Mouse (Mus musculus): ENCODE data around the gene Rprd1b. TPM values are rescaled to one million over a fixed set of nuclear protein-coding genes. Genes with fewer than 3 reads are reported as not detected.
A peak's percentile ranks its signal among the peaks of the same experiment; 100 is the strongest.

The Rprd1b gene
- polyA plus RNA-seq, 1 experiment from 2014 or later = 20.1 TPM

- in situ Hi-C loops (cut with MboI; ENCODE audit: low pct_unique_long_range_greater_than_20kb) = no loop called here
- ChIA-PET CTCF (no interaction called here), POLR2A (no interaction called here)
- DNase-seq (ENCODE audit: low read depth, low spot score) (no peak), ATAC-seq (no peak)
- no peaks in the 10 kb centered on the region for H3K27me3 ChIP-seq
- TF ChIP-seq CTCF (IDR thresholded peaks at IDR 0.05) = no peak
These were observed 23.7 kb upstream of the Rprd1b start for GRCm38 (mm10) chr2:158004620-158005019.

DNA sequence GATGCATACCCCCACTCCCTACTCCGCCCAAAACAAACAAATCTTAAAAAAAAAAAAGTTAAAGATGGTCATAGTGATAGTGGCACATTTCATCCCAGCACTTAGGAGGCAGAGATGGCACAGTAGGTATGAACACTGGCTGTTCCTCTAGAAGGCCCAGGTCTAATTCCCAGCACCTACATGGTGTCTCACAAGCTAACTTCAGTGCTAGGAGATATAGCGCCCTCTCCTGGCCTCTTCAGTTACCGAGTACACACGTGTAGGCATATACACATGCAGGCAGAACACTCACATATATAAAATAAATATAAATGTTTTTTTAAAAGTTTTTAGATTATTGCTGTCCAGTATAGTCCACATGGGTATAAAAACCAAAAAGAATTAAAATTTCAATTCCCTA lies 22.7 kb upstream of the Rprd1b start:
- no peaks in the 10 kb centered on the region for H3K27me3 ChIP-seq
- in situ Hi-C loops (cut with MboI; ENCODE audit: low pct_unique_long_range_greater_than_20kb) = no loop called here
- TF ChIP-seq CTCF (IDR thresholded peaks at IDR 0.05) = peak; percentile 26
- POLR2A ChIA-PET = interaction anchor here (0.6 kb wide), 1 partner anchor 21 kb away, joined by 5 read pairs; no protein-coding TSS in a partner anchor
- CTCF ChIA-PET = no interaction called here
- ATAC-seq = no peak
- no peak for DNase-seq (ENCODE audit: low read depth, low spot score)

DNA sequence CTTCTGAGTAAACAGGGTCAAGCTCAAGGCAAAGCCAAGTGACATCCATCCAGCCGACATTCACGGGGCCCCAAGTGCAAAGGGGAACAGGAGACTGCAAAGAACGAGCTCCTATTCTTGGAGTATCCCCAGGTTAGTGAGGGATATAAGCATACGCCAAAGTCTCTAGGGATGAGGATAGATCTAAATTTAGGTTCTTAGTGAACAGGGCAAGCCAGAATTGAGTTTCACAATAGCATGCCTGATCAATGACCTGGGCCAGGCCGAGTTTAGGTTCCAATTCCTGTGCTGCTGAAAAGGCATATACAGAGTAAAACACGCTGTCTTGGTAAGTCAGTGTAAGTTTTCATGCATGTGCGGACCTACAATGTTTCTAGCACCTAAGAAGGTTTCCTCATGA lies 18.9 kb upstream of the Rprd1b start:
- ChIA-PET CTCF (no interaction called here), POLR2A (no interaction called here)
- TF ChIP-seq CTCF (IDR thresholded peaks at IDR 0.05) = no peak
- ATAC-seq (no peak), DNase-seq (ENCODE audit: low read depth, low spot score) (no peak)
- H3K27me3 ChIP-seq = no peaks in the 10 kb centered on the region
- in situ Hi-C loops (cut with MboI; ENCODE audit: low pct_unique_long_range_greater_than_20kb) = no loop called here

GRCm38 (mm10) chr2:158012608-158013007 lies 15.7 kb upstream of the Rprd1b start:
- DNase-seq (ENCODE audit: low read depth, low spot score) (no peak), ATAC-seq (no peak)
- in situ Hi-C loops (cut with MboI; ENCODE audit: low pct_unique_long_range_greater_than_20kb) = no loop called here
- no peaks in the 10 kb centered on the region for H3K27me3 ChIP-seq
- no peak for TF ChIP-seq CTCF (IDR thresholded peaks at IDR 0.05)
- POLR2A ChIA-PET = no interaction called here
- CTCF ChIA-PET = no interaction called here

DNA sequence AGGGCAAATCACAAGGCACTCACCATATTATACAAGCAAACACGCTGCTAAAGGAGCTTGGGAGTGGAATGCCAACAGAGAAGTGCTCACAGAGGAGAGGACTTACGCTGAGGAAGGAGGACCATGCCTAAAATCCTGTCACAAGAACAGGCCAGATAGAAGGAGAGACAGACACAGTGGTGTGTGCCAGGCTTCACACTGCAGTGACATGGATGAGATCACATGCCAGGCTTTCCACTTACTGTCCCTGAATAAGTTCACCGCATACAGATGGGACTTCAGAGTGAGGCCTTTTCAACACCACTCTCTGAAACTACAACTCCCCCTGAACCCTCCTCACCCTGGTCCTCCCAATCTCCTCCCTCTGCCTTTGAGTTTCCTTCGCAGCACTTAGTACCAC lies 11.0 kb upstream of the Rprd1b start:
- ChIA-PET CTCF (no interaction called here), POLR2A (no interaction called here)
- no peak for TF ChIP-seq CTCF (IDR thresholded peaks at IDR 0.05)
- DNase-seq (ENCODE audit: low read depth, low spot score) (no peak), ATAC-seq (no peak)
- H3K27me3 ChIP-seq = no peaks in the 10 kb centered on the region
- in situ Hi-C loops (cut with MboI; ENCODE audit: low pct_unique_long_range_greater_than_20kb) = no loop called here

- ChIA-PET POLR2A (interaction anchor here (0.8 to 1.3 kb wide), 2 partner anchors 11 to 62 kb away, joined by 3 read pairs; no protein-coding TSS in a partner anchor), CTCF (interaction anchor here (0.9 to 1.2 kb wide), 2 partner anchors 14 to 424 kb away, joined by 3 read pairs; no protein-coding TSS in a partner anchor)
- in situ Hi-C loops (cut with MboI; ENCODE audit: low pct_unique_long_range_greater_than_20kb) = no loop called here
- no peaks in the 10 kb centered on the region for H3K27me3 ChIP-seq
- no peak for ATAC-seq
- no peak for TF ChIP-seq CTCF (IDR thresholded peaks at IDR 0.05)
- DNase-seq (ENCODE audit: low read depth, low spot score) = no peak
These were observed 393 bp upstream of the Rprd1b start for GRCm38 (mm10) chr2:158027855-158028353.

DNA sequence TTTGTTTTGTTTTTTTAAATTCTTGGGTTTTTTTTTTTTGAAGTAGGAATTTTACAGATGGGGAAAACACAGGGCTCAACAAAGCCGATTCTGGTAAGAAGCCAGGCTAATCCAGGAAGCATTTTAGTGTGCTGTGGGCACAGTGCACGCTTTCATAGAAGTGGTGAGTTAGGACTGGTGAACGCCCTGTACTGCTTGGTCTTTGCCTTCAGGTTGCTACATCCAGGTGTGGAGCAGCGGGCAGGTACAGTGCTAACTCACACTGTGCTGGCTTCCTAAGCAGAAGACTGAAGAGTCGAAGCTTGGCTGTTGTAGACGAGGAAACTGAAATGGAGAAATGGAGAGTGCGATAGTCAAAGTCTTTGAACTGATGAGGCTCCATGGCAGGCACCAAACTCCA lies 1.7 kb downstream of the Rprd1b start:
- POLR2A ChIA-PET = no interaction called here
- in situ Hi-C loops (cut with MboI; ENCODE audit: low pct_unique_long_range_greater_than_20kb) = no loop called here
- TF ChIP-seq CTCF (IDR thresholded peaks at IDR 0.05) = no peak
- ATAC-seq = no peak
- CTCF ChIA-PET = no interaction called here
- no peaks in the 10 kb centered on the region for H3K27me3 ChIP-seq
- DNase-seq (ENCODE audit: low read depth, low spot score) = no peak

DNA sequence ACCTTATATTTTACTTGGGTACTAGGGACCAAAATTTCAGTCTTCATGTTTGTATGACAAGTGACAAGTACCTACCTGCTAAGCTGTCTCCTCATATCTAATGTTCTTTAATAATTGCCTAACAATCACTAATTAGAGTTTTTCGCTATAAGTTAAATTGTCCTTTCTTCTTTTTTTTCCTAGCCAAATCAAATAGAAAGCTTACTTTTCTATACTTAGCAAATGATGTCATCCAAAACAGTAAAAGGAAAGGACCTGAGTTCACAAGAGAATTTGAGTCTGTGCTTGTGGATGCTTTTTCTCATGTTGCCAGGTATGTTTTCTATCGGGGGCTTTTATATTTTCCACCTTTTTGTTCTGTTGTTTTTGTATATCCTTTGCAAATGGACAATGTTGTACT lies 7.5 kb downstream of the Rprd1b start:
- no peak for TF ChIP-seq CTCF (IDR thresholded peaks at IDR 0.05)
- ATAC-seq (no peak), DNase-seq (ENCODE audit: low read depth, low spot score) (no peak)
- ChIA-PET POLR2A (no interaction called here), CTCF (interaction anchor here (1.0 to 1.7 kb wide), 3 partner anchors 9 to 56 kb away, joined by 3 read pairs; no protein-coding TSS in a partner anchor)
- in situ Hi-C loops (cut with MboI; ENCODE audit: low pct_unique_long_range_greater_than_20kb) = no loop called here
- no peaks in the 10 kb centered on the region for H3K27me3 ChIP-seq

DNA sequence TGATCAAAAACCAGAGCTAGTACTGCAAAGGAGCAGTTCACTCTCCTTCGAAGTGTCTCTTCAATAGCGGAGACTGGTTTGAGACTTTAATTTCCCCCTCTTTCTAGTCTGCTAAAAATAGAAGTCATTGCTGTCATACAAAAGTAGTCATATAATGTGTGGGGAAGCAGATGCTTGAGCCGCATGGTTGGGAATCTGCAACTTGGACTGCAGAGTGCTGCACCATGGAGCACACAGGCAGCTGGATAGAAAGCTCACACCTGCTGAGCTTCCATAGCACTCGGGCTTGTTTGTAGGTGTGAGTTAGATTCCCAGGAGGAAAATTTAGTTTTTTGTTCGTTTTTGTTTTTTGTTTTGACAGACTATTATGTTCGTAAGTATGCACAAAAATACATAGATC lies 8.1 kb downstream of the Rprd1b start:
- POLR2A ChIA-PET = no interaction called here
- no peak for ATAC-seq
- DNase-seq (ENCODE audit: low read depth, low spot score) = no peak
- CTCF ChIA-PET = interaction anchor here (1.0 to 1.7 kb wide), 3 partner anchors 9 to 57 kb away, joined by 3 read pairs; no protein-coding TSS in a partner anchor
- no peaks in the 10 kb centered on the region for H3K27me3 ChIP-seq
- in situ Hi-C loops (cut with MboI; ENCODE audit: low pct_unique_long_range_greater_than_20kb) = no loop called here
- TF ChIP-seq CTCF (IDR thresholded peaks at IDR 0.05) = no peak

GRCm38 (mm10) chr2:158036953-158037352 lies 8.7 kb downstream of the Rprd1b start:
- ChIA-PET POLR2A (no interaction called here), CTCF (no interaction called here)
- ATAC-seq (no peak), DNase-seq (ENCODE audit: low read depth, low spot score) (no peak)
- H3K27me3 ChIP-seq = no peaks in the 10 kb centered on the region
- in situ Hi-C loops (cut with MboI; ENCODE audit: low pct_unique_long_range_greater_than_20kb) = no loop called here
- no peak for TF ChIP-seq CTCF (IDR thresholded peaks at IDR 0.05)

GRCm38 (mm10) chr2:158037571-158037970 lies 9.3 kb downstream of the Rprd1b start:
- in situ Hi-C loops (cut with MboI; ENCODE audit: low pct_unique_long_range_greater_than_20kb) = no loop called here
- CTCF ChIA-PET = interaction anchor here (1.1 kb wide), 1 partner anchor 26 kb away, joined by 4 read pairs; no protein-coding TSS in a partner anchor
- H3K27me3 ChIP-seq = no peaks in the 10 kb centered on the region
- DNase-seq (ENCODE audit: low read depth, low spot score) = no peak
- no peak for TF ChIP-seq CTCF (IDR thresholded peaks at IDR 0.05)
- ATAC-seq = no peak
- POLR2A ChIA-PET = no interaction called here

GRCm38 (mm10) chr2:158039662-158040061 lies 11.4 kb downstream of the Rprd1b start:
- ATAC-seq = no peak
- H3K27me3 ChIP-seq = no peaks in the 10 kb centered on the region
- CTCF ChIA-PET = no interaction called here
- TF ChIP-seq CTCF (IDR thresholded peaks at IDR 0.05) = no peak
- in situ Hi-C loops (cut with MboI; ENCODE audit: low pct_unique_long_range_greater_than_20kb) = no loop called here
- POLR2A ChIA-PET = interaction anchor here (1.0 kb wide), 1 partner anchor 12 kb away, joined by 3 read pairs; no protein-coding TSS in a partner anchor
- DNase-seq (ENCODE audit: low read depth, low spot score) = no peak
